9 mouse cellular contexts compared by ENCODE assay signal in genomic region chr2:155663097-155663496, GRCm38 (mm10). TPM values are rescaled to one million over a fixed set of nuclear protein-coding genes. Genes with fewer than 3 reads are reported as not detected.
DNase-seq lines count a peak whose midpoint lies in the region; ATAC-seq and TF ChIP-seq lines count a peak whose summit lies in the region.
"Had no signal": no experiment of that assay in that cellular context is flagged by ENCODE, and none has a peak within 500 bp of the region (broad histone marks: within the 10 kb centered on the region; RNA-seq: fewer than 3 reads in every experiment).

No protein-coding gene starts in this region.

- TF ChIP-seq RAD21 in CH12.LX (IDR thresholded peaks at IDR 0.05; ENCODE audit: low read depth, low read length) = peak; percentile 24

- no peaks in the 10 kb centered on the region for H3K9me3 ChIP-seq in intestine, postnatal 0 days (ENCODE audit: control insufficient read depth)
- no peaks in the 10 kb centered on the region for H3K9me3 ChIP-seq in intestine, embryonic 16.5 days (ENCODE audit: control insufficient read depth, low read length)
- no peaks in the 10 kb centered on the region for H3K9me3 ChIP-seq in CH12.LX (replicated peaks; ENCODE audit: low read length)
- H3K9me3 ChIP-seq: limb, embryonic 12.5 days had no signal

- no peak for TF ChIP-seq POLR2A in CH12.LX (IDR thresholded peaks at IDR 0.05; ENCODE audit: low read depth, low read length)

- no peak overlapping the region for H3K27ac ChIP-seq in intestine, postnatal 0 days (ENCODE audit: low read depth, low read length)
- no peak overlapping the region for H3K27ac ChIP-seq in intestine, embryonic 16.5 days (ENCODE audit: low read length)
- H3K27ac ChIP-seq in CH12.LX (ENCODE audit: insufficient read depth, low read depth) = no peak overlapping the region
- peak overlapping the region; percentile 36; the same call in 1 of the 2 replicates for H3K27ac ChIP-seq in left cerebral cortex, adult 2 months
- H3K27ac ChIP-seq: limb, embryonic 12.5 days had no signal

- H3K79me2 ChIP-seq in CH12.LX (replicated peaks; ENCODE audit: control insufficient read depth, extremely low read depth, insufficient read depth, poor library complexity, severe bottlenecking) = no peaks in the 10 kb centered on the region

- no peak overlapping the region for H3K4me3 ChIP-seq in intestine, postnatal 0 days (ENCODE audit: low read depth, low read length)
- H3K4me3 ChIP-seq in intestine, embryonic 16.5 days (ENCODE audit: low read length) = no peak overlapping the region
- H3K4me3 ChIP-seq in CH12.LX (replicated peaks in 1 of 3; ENCODE audit: low read depth in 2 of 3, low read length in 2 of 3, poor library complexity in 1 of 3) = no peak overlapping the region
- H3K4me3 ChIP-seq in left cerebral cortex, adult 2 months = no peak overlapping the region
- H3K4me3 ChIP-seq: limb, embryonic 12.5 days had no signal

- WGBS in intestine, postnatal 0 days = 25% methylated on average over 5 of the region's 5 CpGs
- WGBS in intestine, embryonic 16.5 days = 20% methylated on average over 5 of the region's 5 CpGs

- no peak overlapping the region for H3K9ac ChIP-seq in intestine, postnatal 0 days (ENCODE audit: low read depth, low read length)
- no peak overlapping the region for H3K9ac ChIP-seq in intestine, embryonic 16.5 days (ENCODE audit: low read depth, low read length)
- no peak overlapping the region for H3K9ac ChIP-seq in CH12.LX (ENCODE audit: insufficient read depth, low read depth)
- H3K9ac ChIP-seq: limb, embryonic 12.5 days had no signal

- no peak overlapping the region for H3K4me2 ChIP-seq in intestine, postnatal 0 days (replicated peaks; ENCODE audit: low read depth)
- H3K4me2 ChIP-seq in intestine, embryonic 16.5 days (ENCODE audit: low read depth, low read length) = no peak overlapping the region
- no peak overlapping the region for H3K4me2 ChIP-seq in CH12.LX (ENCODE audit: insufficient read depth, low read depth, poor library complexity, severe bottlenecking)
- H3K4me2 ChIP-seq: limb, embryonic 12.5 days had no signal

- ATAC-seq in intestine, postnatal 0 days = no peak
- ATAC-seq in intestine, embryonic 16.5 days = no peak
- ATAC-seq in monocyte, adult 5-6 weeks (replicated peaks; ENCODE audit: insufficient number of reproducible peaks, low FRiP score, low TSS enrichment, poor library complexity, severe bottlenecking) = no peak

- no peak for TF ChIP-seq EP300 in CH12.LX (IDR thresholded peaks at IDR 0.05; ENCODE audit: low read length)

- DNase-seq in CH12.LX (ENCODE audit: extremely low read depth) = peak; percentile 49
- DNase-seq in brain, embryonic 18.5 days (ENCODE audit: low read depth, low spot score) = peak; percentile 37
- DNase-seq in heart, postnatal 14 days = peak; percentile 44 to 67
- peak; percentile 39 to 61 for DNase-seq in left cerebral cortex, adult 2 months (ENCODE audit: extremely low spot score in 1 of 2, low spot score in 2 of 2)
- DNase-seq in right cerebral cortex, adult 2 months (ENCODE audit: low spot score in 2 of 2) = peak; percentile 71 to 75

- no peaks in the 10 kb centered on the region for H3K27me3 ChIP-seq in intestine, postnatal 0 days (replicated peaks; ENCODE audit: control insufficient read depth, insufficient read depth, low read length)
- H3K27me3 ChIP-seq in intestine, embryonic 16.5 days (replicated peaks; ENCODE audit: control insufficient read depth, insufficient read depth, low read length) = no peaks in the 10 kb centered on the region
- H3K27me3 ChIP-seq in CH12.LX (replicated peaks) = no peaks in the 10 kb centered on the region
- H3K27me3 ChIP-seq: limb, embryonic 12.5 days had no signal

- H3K4me1 ChIP-seq in intestine, postnatal 0 days (replicated peaks; ENCODE audit: control insufficient read depth, insufficient read depth, low read length) = no peaks in the 10 kb centered on the region
- no peaks in the 10 kb centered on the region for H3K4me1 ChIP-seq in intestine, embryonic 16.5 days (ENCODE audit: control insufficient read depth, insufficient read depth, low read length)
- H3K4me1 ChIP-seq in CH12.LX (ENCODE audit: control insufficient read depth in 1 of 2, insufficient read depth in 2 of 2) = no peaks in the 10 kb centered on the region
- H3K4me1 ChIP-seq: limb, embryonic 12.5 days had no signal

- intact Hi-C loops in heart, postnatal 14 days (cut with DNase I) = loop anchor here (2.0 kb wide), 1 partner anchor 102 kb away; no protein-coding TSS in a partner anchor
- intact Hi-C loops in left cerebral cortex, adult 2 months (cut with DNase I) = loop anchor here (2.0 kb wide), 2 partner anchors 102 to 148 kb away; no protein-coding TSS in a partner anchor

- in situ Hi-C loops in CH12.LX (cut with MboI; ENCODE audit: low pct_ligation_motif_present, low pct_unique_long_range_greater_than_20kb, low sequenced_read_pairs) = no loop called here

- H3K36me3 ChIP-seq in intestine, postnatal 0 days (ENCODE audit: control insufficient read depth, insufficient read depth) = peaks cover 78% of the 10 kb centered on the region
- H3K36me3 ChIP-seq in intestine, embryonic 16.5 days (ENCODE audit: control insufficient read depth, insufficient read depth, low read length) = peaks cover 5% of the 10 kb centered on the region
- peaks cover 53 to 85% of the 10 kb centered on the region in 2 experiments for H3K36me3 ChIP-seq in CH12.LX (replicated peaks in 1 of 2; ENCODE audit: control insufficient read depth in 1 of 2, insufficient read depth in 1 of 2, low read length in 1 of 2)

- dilution Hi-C loops in CH12.LX (cut with MboI; ENCODE audit: extremely low pct_ligation_motif_present, extremely low pct_unique_long_range_greater_than_20kb, low sequenced_read_pairs) = no loop called here

- TF ChIP-seq CTCF in intestine, postnatal 0 days (IDR thresholded peaks at IDR 0.05; ENCODE audit: low read depth) = peak; percentile 81
- peak; percentile 65 to 77 for TF ChIP-seq CTCF in CH12.LX (conservative IDR thresholded peaks at IDR 0.05 in 1 of 2, IDR thresholded peaks at IDR 0.05 in 1 of 2; ENCODE audit: low read depth in 2 of 2, low read length in 2 of 2)
- peak; percentile 81 for TF ChIP-seq CTCF in left cerebral cortex, adult 2 months (IDR thresholded peaks at IDR 0.05)

TF ChIP-seq in CH12.LX, 34 proteins besides CTCF, POLR2A, EP300 and RAD21:
- no peak for TF ChIP-seq GABPA (IDR thresholded peaks at IDR 0.05; ENCODE audit: insufficient replicate concordance, low read depth, low read length)
- TF ChIP-seq SMC3 (IDR thresholded peaks at IDR 0.05; ENCODE audit: low read depth, low read length) = peak; percentile 68
- TF ChIP-seq USF1 (IDR thresholded peaks at IDR 0.05; ENCODE audit: low read depth, low read length) = no peak
- no peak for TF ChIP-seq MYC (IDR thresholded peaks at IDR 0.05; ENCODE audit: low read depth, low read length)
- no peak for TF ChIP-seq ZKSCAN1 (IDR thresholded peaks at IDR 0.05; ENCODE audit: borderline replicate concordance, low read depth, low read length)
- peak; percentile 16; the same call in 1 of the 2 replicates for TF ChIP-seq IRF4 (IDR thresholded peaks at IDR 0.05; ENCODE audit: low read depth, low read length)
- no peak for TF ChIP-seq MAZ (IDR thresholded peaks at IDR 0.05; ENCODE audit: low read depth, low read length)

RNA-seq across cellular contexts. Expression of gene Trpc4ap, which starts 29.1 kb away (rescaled TPM):
- polyA plus RNA-seq in intestine, postnatal 0 days (2015; fragmentation: Nextera tagmentation; extraction: Ambion mirVana) = 64.8 and 67.5 TPM in 2 replicates
- 99.3 and 103 TPM in 2 replicates for polyA plus RNA-seq in intestine, embryonic 16.5 days (2015; fragmentation: Nextera tagmentation; extraction: Ambion mirVana)
- 49.1 and 52.8 TPM in 2 replicates for total RNA-seq in CH12.LX (2012; rRNA removed)
- total RNA-seq in CH12.LX (2014; rRNA removed) = 53.7 and 55.8 TPM in 2 replicates
- polyA plus RNA-seq in CH12.LX (2012; ENCODE audit: insufficient read length, low read depth) = 73.3 and 105 TPM in 2 replicates
- 10 to 100 TPM; 81.3 to 82.5 TPM for total RNA-seq in heart, postnatal 14 days (2021)
- 100 to 1,000 TPM; 147 to 153 TPM for total RNA-seq in left cerebral cortex, adult 2 months (2021)
- total RNA-seq in monocyte, adult 5-6 weeks (2017) = 98.1 to 149 TPM (median 116 TPM) in 3 replicates

RNA-seq across cellular contexts. Expression of gene Myh7b, which starts 52.1 kb away (rescaled TPM):
- polyA plus RNA-seq in intestine, postnatal 0 days (2015; fragmentation: Nextera tagmentation; extraction: Ambion mirVana) = 2.7 and 2.8 TPM in 2 replicates
- 0.77 and 1.3 TPM in 2 replicates for polyA plus RNA-seq in intestine, embryonic 16.5 days (2015; fragmentation: Nextera tagmentation; extraction: Ambion mirVana)
- total RNA-seq in CH12.LX (2012; rRNA removed) (under 0.01 and 0.51 TPM in 2 replicates), CH12.LX (2014; rRNA removed) (0.43 TPM in 1 of 2 replicates, not detected in the other)
- polyA plus RNA-seq in CH12.LX (2012; ENCODE audit: insufficient read length, low read depth) = not detected in 2 replicates
- total RNA-seq in heart, postnatal 14 days (2021) = 10 to 100 TPM; 31.7 to 37.8 TPM
- 10 to 100 TPM in 1 of 2 experiments, 1 to 10 TPM in 1; 7.1 to 10.9 TPM for total RNA-seq in left cerebral cortex, adult 2 months (2021)
- total RNA-seq in monocyte, adult 5-6 weeks (2017) = not detected in 3 replicates
